Mouse (Mus musculus) midbrain, embryonic 16.5 days (tissue): ENCODE measurements around the gene Phlpp2. TPM values are rescaled to one million over a fixed set of nuclear protein-coding genes. Genes with fewer than 3 reads are reported as not detected.

Source experiments
- ATAC-seq: fragments of 200-750 bp; cut with Nextera tagmentation; 2 replicates; pipeline ENCODE4 v1.8.0; 2017; ENCODE audit warnings: moderate TSS enrichment
- H3K27ac ChIP-seq: fragments of 300-500 bp; sonication (generic); 2 replicates; pipeline ENCODE4 v1.5.1; 2014; ENCODE audit warnings: mild to moderate bottlenecking, low read length, mixed read lengths
- H3K27me3 ChIP-seq: fragments of 300-500 bp; sonication (generic); 2 replicates; pipeline ENCODE4 v1.6.1; 2014; ENCODE audit warnings: low read depth, low read length, mixed read lengths; ENCODE audit not compliant: control insufficient read depth, insufficient read depth
- H3K36me3 ChIP-seq: fragments of 300-500 bp; sonication (generic); 2 replicates; pipeline ENCODE4 v1.6.1; 2014; ENCODE audit warnings: mild to moderate bottlenecking, low read length, moderate library complexity, mixed read lengths; ENCODE audit not compliant: control insufficient read depth, insufficient read depth
- H3K4me1 ChIP-seq: fragments of 300-500 bp; sonication (generic); 2 replicates; pipeline ENCODE4 v1.6.1; 2014; ENCODE audit warnings: mild to moderate bottlenecking, low read length, mixed read lengths; ENCODE audit not compliant: control insufficient read depth, insufficient read depth
- H3K4me2 ChIP-seq: fragments of 300-500 bp; sonication (generic); 2 replicates; pipeline ENCODE4 v1.6.1; 2014; ENCODE audit warnings: mild to moderate bottlenecking, low read length, mixed read lengths
- H3K4me3 ChIP-seq: fragments of 300-500 bp; sonication (generic); 2 replicates; pipeline ENCODE4 v1.5.1; 2014; ENCODE audit warnings: low read depth, mild to moderate bottlenecking, low read length, moderate library complexity, mixed read lengths
- H3K9ac ChIP-seq: fragments of 300-500 bp; sonication (generic); 2 replicates; pipeline ENCODE4 v1.6.1; 2014; ENCODE audit warnings: low read depth, low read length, mixed read lengths
- H3K9me3 ChIP-seq: fragments of 300-500 bp; sonication (generic); replicated peaks from 2 replicates; pipeline ENCODE4 v1.6.1; 2014; ENCODE audit warnings: mild to moderate bottlenecking, low read length, mixed read lengths; ENCODE audit not compliant: control insufficient read depth, poor library complexity, severe bottlenecking
- WGBS: fragments of 180-500 bp; shearing (Covaris S2); extraction: QIAGEN DNeasy Blood & Tissue Kit; methylation state at CpG from one replicate; pipeline ENCODE4 v1.1.7; 2014; 5-methylcytosine and 5-hydroxymethylcytosine counted together
- polyA plus RNA-seq: library from polyadenylated mRNA; unstranded; fragments of >200 nt; fragmentation: Nextera tagmentation; extraction: Ambion mirVana; gene quantifications from 2 replicates; pipeline ENCODE4 v1.2.1, GENCODE M21; 2015

Gene Phlpp2
- polyA plus RNA-seq, 1 experiment from 2014 or later, result 4.0 TPM

DNA sequence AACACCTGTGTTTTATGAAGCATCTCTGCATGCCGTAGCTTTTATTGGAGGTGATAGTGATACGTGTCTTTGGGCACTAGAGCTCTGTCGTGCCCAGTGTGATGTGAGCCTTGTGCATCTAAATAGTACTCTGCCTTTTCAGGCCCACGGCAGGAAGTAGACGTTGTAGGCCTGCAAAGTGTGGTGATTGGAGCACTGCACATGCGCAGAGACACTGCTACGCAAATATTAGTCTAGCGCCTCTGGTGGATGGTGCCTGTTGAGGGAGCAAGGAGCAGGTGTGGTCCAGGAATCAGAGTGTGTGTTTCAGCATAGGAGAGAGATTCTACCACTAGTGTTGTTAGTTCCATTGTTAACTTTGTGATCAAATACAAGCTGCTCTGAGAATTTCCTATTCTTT, 120.8 kb downstream of the Phlpp2 start:
- Histone ChIP-seq H3K27me3 (no peaks in the 10 kb centered on the region), H3K4me3 (no peak overlapping the region), H3K9ac (no peak overlapping the region), H3K36me3 (no peaks in the 10 kb centered on the region), H3K4me2 (no peak overlapping the region), H3K27ac (no peak overlapping the region), H3K9me3 (no peaks in the 10 kb centered on the region), H3K4me1 (peaks cover 2% of the 10 kb centered on the region; the same call in 1 of the 2 replicates)
- ATAC-seq, result no peak
- 95% methylated on average over 8 of the region's 8 CpGs for WGBS

DNA sequence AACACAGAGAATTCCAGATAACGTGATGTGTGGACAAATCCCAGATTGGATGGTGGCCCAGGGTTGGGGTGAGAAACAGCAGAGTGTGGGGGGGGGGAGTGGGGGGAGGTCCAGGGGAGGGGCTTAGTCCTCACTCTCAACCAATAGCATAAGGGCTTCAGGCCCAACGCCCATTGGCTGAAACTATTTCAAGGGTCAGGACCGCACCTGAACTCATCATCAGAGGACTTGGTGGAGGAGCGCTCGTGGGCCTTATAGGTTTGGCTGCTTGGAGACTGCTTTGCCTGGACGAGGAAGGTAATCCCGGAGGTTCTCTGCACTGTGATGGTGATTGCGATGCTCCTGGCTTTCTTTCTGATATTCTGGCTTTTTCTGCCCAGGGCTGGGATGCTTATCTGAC, 121.9 kb downstream of the Phlpp2 start, which contains the start of gene Tat:
Gene Tat (plus strand): TSS at position 214 of the 400 bp plus-strand sequence.
- Histone ChIP-seq H3K4me2 (no peak within 1 kb of the TSS), H3K27ac (no peak within 1 kb of the TSS), H3K4me3 (no peak within 1 kb of the TSS), H3K9ac (no peak within 1 kb of the TSS), H3K27me3 (no peaks in the 10 kb centered on the region), H3K9me3 (no peaks in the 10 kb centered on the region), H3K4me1 (no peaks in the 10 kb centered on the region), H3K36me3 (no peaks in the 10 kb centered on the region)
- WGBS, result 82% methylated on average over 8 of the region's 8 CpGs
- ATAC-seq, result no peak

GRCm38 (mm10) chr8:109992166-109992565, 123.8 kb downstream of the Phlpp2 start:
- H3K36me3 ChIP-seq, result no peaks in the 10 kb centered on the region
- H3K9ac ChIP-seq, result no peak overlapping the region
- no peak overlapping the region for H3K27ac ChIP-seq
- no peaks in the 10 kb centered on the region for H3K27me3 ChIP-seq
- H3K4me2 ChIP-seq, result no peak overlapping the region
- ATAC-seq, result no peak
- WGBS, result 60% methylated on average over 5 of the region's 5 CpGs
- no peak overlapping the region for H3K4me3 ChIP-seq
- no peaks in the 10 kb centered on the region for H3K4me1 ChIP-seq
- no peaks in the 10 kb centered on the region for H3K9me3 ChIP-seq

GRCm38 (mm10) chr8:109992951-109993350, 124.6 kb downstream of the Phlpp2 start:
- no peak for ATAC-seq
- no peak overlapping the region for H3K9ac ChIP-seq
- H3K9me3 ChIP-seq, result no peaks in the 10 kb centered on the region
- no peaks in the 10 kb centered on the region for H3K4me1 ChIP-seq
- H3K27ac ChIP-seq, result no peak overlapping the region
- H3K4me2 ChIP-seq, result no peak overlapping the region
- no peaks in the 10 kb centered on the region for H3K27me3 ChIP-seq
- WGBS, result 80% methylated on average over 1 of the region's 1 CpGs
- H3K36me3 ChIP-seq, result no peaks in the 10 kb centered on the region
- no peak overlapping the region for H3K4me3 ChIP-seq

Other genes starting within 250 kb of the Phlpp2 start
- 158 and 171 TPM in 2 replicates for gene Ist1, start 175.3 kb upstream of the Phlpp2 start, polyA plus RNA-seq
- gene Zfp821, start 163.0 kb upstream of the Phlpp2 start, polyA plus RNA-seq, result 69.6 and 76.1 TPM in 2 replicates
- gene Atxn1l, start 130.8 kb upstream of the Phlpp2 start, polyA plus RNA-seq, result 3.7 and 5.1 TPM in 2 replicates
- 53.0 and 55.4 TPM in 2 replicates for gene Ap1g1, start 90.0 kb upstream of the Phlpp2 start, polyA plus RNA-seq
- 2.2 and 2.4 TPM in 2 replicates for gene Marveld3, start 93.7 kb downstream of the Phlpp2 start, polyA plus RNA-seq
- gene Tat, start 121.9 kb downstream of the Phlpp2 start, polyA plus RNA-seq, result not detected in 2 replicates
- gene Chst4, start 171.2 kb downstream of the Phlpp2 start, polyA plus RNA-seq, result not detected in 2 replicates
- 23.2 and 24.0 TPM in 2 replicates for gene Zfp612, start 211.2 kb downstream of the Phlpp2 start, polyA plus RNA-seq
- gene Gm21964, start 232.7 kb downstream of the Phlpp2 start, polyA plus RNA-seq, result not detected in 2 replicates
- gene Gm17720, start 234.2 kb downstream of the Phlpp2 start, polyA plus RNA-seq, result not detected in 2 replicates